Mouse (Mus musculus) lung, embryonic 15.5 days (tissue): ENCODE results near the gene Clec11a. TPM values are rescaled to one million over a fixed set of nuclear protein-coding genes. Genes with fewer than 3 reads are reported as not detected.

Source experiments
- ATAC-seq: fragments of 200-750 bp; cut with Nextera tagmentation; 2 replicates; pipeline ENCODE4 v1.8.0; 2017; ENCODE audit warnings: moderate number of reproducible peaks, borderline replicate concordance; ENCODE audit not compliant: low FRiP score, low TSS enrichment; ENCODE audit errors: extremely low read depth
- H3K27ac ChIP-seq: fragments of 300-500 bp; sonication (generic); 2 replicates; pipeline ENCODE4 v1.5.1; 2015; ENCODE audit warnings: moderate library complexity, mild to moderate bottlenecking, inconsistent platforms
- H3K27me3 ChIP-seq: fragments of 300-500 bp; sonication (generic); 2 replicates; pipeline ENCODE4 v1.6.1; 2015; ENCODE audit warnings: inconsistent platforms
- H3K36me3 ChIP-seq: fragments of 300-500 bp; sonication (generic); 2 replicates; pipeline ENCODE4 v1.6.1; 2015; ENCODE audit warnings: inconsistent platforms
- H3K4me1 ChIP-seq: fragments of 300-500 bp; sonication (generic); 2 replicates; pipeline ENCODE4 v1.6.1; 2015; ENCODE audit warnings: inconsistent platforms
- H3K4me2 ChIP-seq: fragments of 300-500 bp; sonication (generic); 2 replicates; pipeline ENCODE4 v1.6.1; 2015; ENCODE audit warnings: inconsistent platforms, mild to moderate bottlenecking, moderate library complexity
- H3K4me3 ChIP-seq: fragments of 300-500 bp; sonication (generic); 2 replicates; pipeline ENCODE4 v1.5.1; 2015; ENCODE audit warnings: mild to moderate bottlenecking, inconsistent platforms
- H3K9ac ChIP-seq: fragments of 300-500 bp; sonication (generic); 2 replicates; pipeline ENCODE4 v1.6.1; 2015; ENCODE audit warnings: inconsistent platforms
- H3K9me3 ChIP-seq: fragments of 300-500 bp; sonication (generic); 2 replicates; pipeline ENCODE4 v1.6.1; 2016; ENCODE audit warnings: inconsistent platforms
- WGBS: fragments of 180-500 bp; shearing (Covaris S2); methylation state at CpG from one replicate; pipeline ENCODE4 v1.1.7; 2015; 5-methylcytosine and 5-hydroxymethylcytosine counted together
- polyA plus RNA-seq: library from polyadenylated mRNA; unstranded; fragments of >200 nt; fragmentation: Nextera tagmentation; extraction: Ambion mirVana; gene quantifications from 2 replicates; pipeline ENCODE4 v1.2.1, GENCODE M21; 2015

The Clec11a gene
- polyA plus RNA-seq = 2.5 and 2.6 TPM in 2 replicates

GRCm38 (mm10) chr7:44306516-44307240 is at the start of gene Clec11a:
TSS of gene Clec11a (minus strand) at chr7:44306902.
- H3K36me3 ChIP-seq = no peaks in the 10 kb centered on the region
- peak within 1 kb of the TSS; percentile 49; the same call in 1 of the 2 replicates for H3K27ac ChIP-seq
- WGBS = 65% methylated on average over 6 of the region's 6 CpGs
- ATAC-seq = no peak
- H3K4me2 ChIP-seq = peak within 1 kb of the TSS; percentile 59
- no peaks in the 10 kb centered on the region for H3K9me3 ChIP-seq
- H3K9ac ChIP-seq = no peak within 1 kb of the TSS
- H3K27me3 ChIP-seq = peaks cover 41% of the 10 kb centered on the region; the same call in 1 of the 2 replicates
- H3K4me3 ChIP-seq = peak within 1 kb of the TSS; percentile 75
- peaks cover 21% of the 10 kb centered on the region for H3K4me1 ChIP-seq

GRCm38 (mm10) chr7:44355411-44355810 is 48.7 kb upstream of the Clec11a start:
- peaks cover 89% of the 10 kb centered on the region for H3K27me3 ChIP-seq
- no peaks in the 10 kb centered on the region for H3K9me3 ChIP-seq
- no peaks in the 10 kb centered on the region for H3K36me3 ChIP-seq
- WGBS = 72% methylated on average over 6 of the region's 6 CpGs
- H3K4me1 ChIP-seq = peaks cover 55% of the 10 kb centered on the region
- H3K9ac ChIP-seq = no peak overlapping the region
- H3K4me3 ChIP-seq = no peak overlapping the region
- no peak overlapping the region for H3K4me2 ChIP-seq
- no peak overlapping the region for H3K27ac ChIP-seq
- no peak for ATAC-seq

- Histone ChIP-seq H3K4me3 (0 out of 2 replicates have a peak overlapping the region, but pooled peaks have one; percentile 6), H3K9me3 (no peaks in the 10 kb centered on the region), H3K27ac (no peak overlapping the region), H3K9ac (no peak overlapping the region), H3K4me2 (peak overlapping the region; percentile 30), H3K36me3 (no peaks in the 10 kb centered on the region), H3K4me1 (peaks cover 44% of the 10 kb centered on the region), H3K27me3 (peaks cover 88% of the 10 kb centered on the region)
- WGBS = 3% methylated on average over 30 of the region's 35 CpGs
- no peak for ATAC-seq
Observed at GRCm38 (mm10) chr7:44353601-44354340, 47.1 kb upstream of the Clec11a start.

GRCm38 (mm10) chr7:44352750-44353600 is 46.3 kb upstream of the Clec11a start:
- Histone ChIP-seq H3K27me3 (peaks cover 89% of the 10 kb centered on the region), H3K9me3 (no peaks in the 10 kb centered on the region), H3K36me3 (no peaks in the 10 kb centered on the region), H3K4me3 (peak overlapping the region; percentile 6), H3K4me2 (peak overlapping the region; percentile 30), H3K27ac (no peak overlapping the region), H3K4me1 (peaks cover 44% of the 10 kb centered on the region), H3K9ac (no peak overlapping the region)
- ATAC-seq = no peak
- 2% methylated on average over 55 of the region's 71 CpGs for WGBS

GRCm38 (mm10) chr7:44351881-44352749 is 45.4 kb upstream of the Clec11a start:
- H3K27me3 ChIP-seq = peaks cover 81% of the 10 kb centered on the region
- H3K4me1 ChIP-seq = peaks cover 38% of the 10 kb centered on the region
- H3K4me2 ChIP-seq = peak overlapping the region; percentile 63; the same call in 1 of the 2 replicates
- H3K9ac ChIP-seq = no peak overlapping the region
- WGBS = 4% methylated on average over 65 of the region's 71 CpGs
- ATAC-seq = no peak
- no peaks in the 10 kb centered on the region for H3K36me3 ChIP-seq
- H3K4me3 ChIP-seq = 0 out of 2 replicates have a peak overlapping the region, but pooled peaks have one; percentile 6
- no peaks in the 10 kb centered on the region for H3K9me3 ChIP-seq
- H3K27ac ChIP-seq = no peak overlapping the region

GRCm38 (mm10) chr7:44350957-44351711 is 44.4 kb upstream of the Clec11a start:
- peak overlapping the region; percentile 28 for H3K4me3 ChIP-seq
- no peak overlapping the region for H3K27ac ChIP-seq
- H3K4me1 ChIP-seq = peaks cover 31% of the 10 kb centered on the region
- H3K27me3 ChIP-seq = peaks cover 71% of the 10 kb centered on the region
- peak overlapping the region; percentile 36 for H3K9ac ChIP-seq
- peak; percentile 46 for ATAC-seq
- H3K4me2 ChIP-seq = peak overlapping the region; percentile 63
- H3K9me3 ChIP-seq = no peaks in the 10 kb centered on the region
- 5% methylated on average over 25 of the region's 25 CpGs for WGBS
- no peaks in the 10 kb centered on the region for H3K36me3 ChIP-seq

GRCm38 (mm10) chr7:44349043-44349442 is 42.3 kb upstream of the Clec11a start:
- Histone ChIP-seq H3K4me2 (no peak overlapping the region), H3K9me3 (no peaks in the 10 kb centered on the region), H3K4me1 (peaks cover 31% of the 10 kb centered on the region), H3K4me3 (no peak overlapping the region), H3K9ac (no peak overlapping the region), H3K27me3 (peaks cover 50% of the 10 kb centered on the region), H3K36me3 (no peaks in the 10 kb centered on the region), H3K27ac (no peak overlapping the region)
- WGBS = 18% methylated on average over 3 of the region's 3 CpGs
- ATAC-seq = no peak

- H3K36me3 ChIP-seq = no peaks in the 10 kb centered on the region
- H3K9me3 ChIP-seq = no peaks in the 10 kb centered on the region
- H3K9ac ChIP-seq = no peak overlapping the region
- 60% methylated on average over 12 of the region's 12 CpGs for WGBS
- no peak overlapping the region for H3K4me3 ChIP-seq
- peaks cover 8% of the 10 kb centered on the region for H3K27me3 ChIP-seq
- H3K27ac ChIP-seq = no peak overlapping the region
- peaks cover 4% of the 10 kb centered on the region; the same call in 1 of the 2 replicates for H3K4me1 ChIP-seq
- no peak for ATAC-seq
- no peak overlapping the region for H3K4me2 ChIP-seq
Observed at GRCm38 (mm10) chr7:44344622-44345021, 37.9 kb upstream of the Clec11a start.

- no peaks in the 10 kb centered on the region for H3K9me3 ChIP-seq
- peak; percentile 43; the same call in 1 of the 2 replicates for ATAC-seq
- WGBS = 15% methylated on average over 11 of the region's 11 CpGs
- no peak overlapping the region for H3K9ac ChIP-seq
- H3K4me1 ChIP-seq = peaks cover 4% of the 10 kb centered on the region; the same call in 1 of the 2 replicates
- H3K4me3 ChIP-seq = no peak overlapping the region
- peaks cover 15% of the 10 kb centered on the region for H3K27me3 ChIP-seq
- no peaks in the 10 kb centered on the region for H3K36me3 ChIP-seq
- H3K4me2 ChIP-seq = peak overlapping the region; percentile 9; the same call in 1 of the 2 replicates
- H3K27ac ChIP-seq = no peak overlapping the region
Observed at GRCm38 (mm10) chr7:44343459-44344015, 36.8 kb upstream of the Clec11a start.

- Histone ChIP-seq H3K9me3 (no peaks in the 10 kb centered on the region), H3K27ac (no peak overlapping the region), H3K9ac (no peak overlapping the region), H3K27me3 (peaks cover 29% of the 10 kb centered on the region), H3K36me3 (no peaks in the 10 kb centered on the region), H3K4me2 (no peak overlapping the region), H3K4me1 (peaks cover 4% of the 10 kb centered on the region; the same call in 1 of the 2 replicates), H3K4me3 (no peak overlapping the region)
- no peak for ATAC-seq
- 65% methylated on average over 5 of the region's 5 CpGs for WGBS
Observed at GRCm38 (mm10) chr7:44341714-44342113, 35.0 kb upstream of the Clec11a start.
